Mouse (Mus musculus): Measurements from ENCODE around the gene Ypel3. TPM values are rescaled to one million over a fixed set of nuclear protein-coding genes. Genes with fewer than 3 reads are reported as not detected.

The Ypel3 gene
- polyA plus RNA-seq, 2 experiments = 74.2 to 76.0 TPM

DNA sequence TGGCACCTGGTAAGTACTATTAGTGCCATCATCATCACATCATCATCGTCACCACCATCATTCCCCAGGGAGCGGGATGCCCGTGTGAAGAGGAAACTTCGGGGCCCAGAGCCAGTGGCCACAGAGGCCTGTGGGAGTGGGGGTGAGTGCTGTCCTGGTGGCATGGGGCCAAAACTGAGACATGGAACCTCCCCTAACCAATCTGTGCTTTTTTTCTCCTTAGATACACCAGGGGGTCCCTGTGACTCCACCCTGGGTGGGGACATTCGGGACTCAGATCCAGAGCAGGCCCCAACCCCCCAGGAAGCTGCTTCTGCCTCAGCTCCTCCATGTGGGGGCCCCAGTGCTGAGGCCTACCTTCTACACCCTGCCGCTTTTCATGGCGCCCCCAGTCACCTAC, 7.7 kb downstream of the Ypel3 start:
- H3K27ac ChIP-seq = no peak overlapping the region
- no peaks in the 10 kb centered on the region for H3K9me3 ChIP-seq (ENCODE audit: control insufficient read depth, low read length)
- peaks cover 38% of the 10 kb centered on the region for H3K36me3 ChIP-seq (replicated peaks; ENCODE audit: control insufficient read depth, insufficient read depth, low read depth)
- ATAC-seq (ENCODE audit: insufficient read depth) (no peak), DNase-seq (ENCODE audit: low read depth in 3 of 3, low spot score in 3 of 3) (no peak)
- H3K27me3 ChIP-seq (ENCODE audit: control insufficient read depth, insufficient read depth, low read length) = no peaks in the 10 kb centered on the region
- H3K4me2 ChIP-seq (ENCODE audit: low read depth) = no peak overlapping the region
- H3K9ac ChIP-seq (replicated peaks) = no peak overlapping the region
- peaks cover 7% of the 10 kb centered on the region in 2 experiments for H3K4me1 ChIP-seq (replicated peaks; ENCODE audit: control insufficient read depth in 2 of 2, insufficient read depth in 2 of 2, low read length in 1 of 2)
- H3K4me3 ChIP-seq (ENCODE audit: insufficient read depth in 1 of 2, low read depth in 2 of 2, low read length in 2 of 2) = no peak overlapping the region
- TF ChIP-seq CTCF (IDR thresholded peaks at IDR 0.05; ENCODE audit: low read depth) = no peak
- no peak for TF ChIP-seq EP300 (IDR thresholded peaks at IDR 0.05; ENCODE audit: low read depth)
- WGBS (ENCODE audit: insufficient replicate concordance) = 74% methylated on average over 7 of the region's 7 CpGs

DNA sequence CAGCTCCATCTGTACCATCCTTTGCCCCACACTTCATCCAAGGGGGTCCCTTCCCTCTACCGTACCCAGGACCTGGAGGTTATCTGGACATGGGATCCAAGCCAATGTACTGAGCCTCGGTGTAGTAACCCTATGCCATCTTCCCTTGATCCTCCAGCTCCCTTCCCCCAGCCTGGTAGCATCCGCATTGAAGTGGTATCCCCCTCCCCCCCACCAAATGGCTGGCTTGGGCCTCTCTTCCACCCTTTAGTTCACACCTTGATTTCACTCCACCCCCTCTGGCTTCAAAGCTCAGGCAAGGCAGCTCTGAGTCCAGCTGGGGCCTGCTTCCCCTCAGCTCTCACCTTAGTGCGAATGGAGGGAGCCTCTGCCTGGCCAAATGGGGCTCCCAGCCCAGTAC, 8.3 kb downstream of the Ypel3 start:
- TF ChIP-seq CTCF (IDR thresholded peaks at IDR 0.05; ENCODE audit: low read depth) (no peak), EP300 (IDR thresholded peaks at IDR 0.05; ENCODE audit: low read depth) (no peak)
- Histone ChIP-seq H3K27ac (no peak overlapping the region), H3K27me3 (ENCODE audit: control insufficient read depth, insufficient read depth, low read length) (no peaks in the 10 kb centered on the region), H3K4me3 (ENCODE audit: insufficient read depth in 1 of 2, low read depth in 2 of 2, low read length in 2 of 2) (no peak overlapping the region), H3K36me3 (replicated peaks; ENCODE audit: control insufficient read depth, insufficient read depth, low read depth) (peaks cover 44% of the 10 kb centered on the region), H3K4me1 (replicated peaks; ENCODE audit: control insufficient read depth in 2 of 2, insufficient read depth in 2 of 2, low read length in 1 of 2) (peaks cover 4 to 5% of the 10 kb centered on the region in 2 experiments), H3K9me3 (ENCODE audit: control insufficient read depth, low read length) (no peaks in the 10 kb centered on the region), H3K9ac (replicated peaks) (no peak overlapping the region), H3K4me2 (ENCODE audit: low read depth) (no peak overlapping the region)
- DNase-seq (ENCODE audit: low read depth in 3 of 3, low spot score in 3 of 3) (no peak), ATAC-seq (ENCODE audit: insufficient read depth) (no peak)
- WGBS (ENCODE audit: insufficient replicate concordance) = 72% methylated on average over 4 of the region's 4 CpGs

DNA sequence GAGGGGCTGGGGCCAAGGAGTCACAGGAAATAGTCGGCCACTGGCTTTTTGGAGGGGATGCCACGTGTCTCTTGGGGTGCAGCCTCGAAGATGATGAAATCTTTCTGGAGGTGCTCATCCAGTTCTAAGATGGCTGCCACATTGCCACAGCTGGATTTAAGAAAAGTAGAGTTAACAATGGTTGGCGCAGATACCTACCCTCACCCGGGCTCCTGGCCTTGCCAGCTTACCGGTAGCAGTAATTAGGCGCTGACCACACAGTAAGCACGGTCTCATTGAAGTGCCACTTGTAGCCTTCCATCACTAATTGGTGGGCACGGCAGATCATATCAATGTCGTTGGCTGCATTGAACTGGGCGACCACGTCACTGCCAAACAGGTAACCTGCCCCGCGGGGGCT, 9.4 kb downstream of the Ypel3 start:
- Histone ChIP-seq H3K4me3 (ENCODE audit: insufficient read depth in 1 of 2, low read depth in 2 of 2, low read length in 2 of 2) (no peak overlapping the region), H3K4me1 (replicated peaks; ENCODE audit: control insufficient read depth in 2 of 2, insufficient read depth in 2 of 2, low read length in 1 of 2) (peaks cover 4% of the 10 kb centered on the region in 2 experiments), H3K9ac (replicated peaks) (no peak overlapping the region), H3K27ac (no peak overlapping the region), H3K9me3 (ENCODE audit: control insufficient read depth, low read length) (no peaks in the 10 kb centered on the region), H3K36me3 (replicated peaks; ENCODE audit: control insufficient read depth, insufficient read depth, low read depth) (peaks cover 48% of the 10 kb centered on the region), H3K27me3 (ENCODE audit: control insufficient read depth, insufficient read depth, low read length) (no peaks in the 10 kb centered on the region), H3K4me2 (ENCODE audit: low read depth) (no peak overlapping the region)
- TF ChIP-seq CTCF (IDR thresholded peaks at IDR 0.05; ENCODE audit: low read depth) = no peak
- ATAC-seq (ENCODE audit: insufficient read depth) = no peak
- WGBS (ENCODE audit: insufficient replicate concordance) = 86% methylated on average over 14 of the region's 14 CpGs
- no peak for DNase-seq (ENCODE audit: low read depth in 3 of 3, low spot score in 3 of 3)

DNA sequence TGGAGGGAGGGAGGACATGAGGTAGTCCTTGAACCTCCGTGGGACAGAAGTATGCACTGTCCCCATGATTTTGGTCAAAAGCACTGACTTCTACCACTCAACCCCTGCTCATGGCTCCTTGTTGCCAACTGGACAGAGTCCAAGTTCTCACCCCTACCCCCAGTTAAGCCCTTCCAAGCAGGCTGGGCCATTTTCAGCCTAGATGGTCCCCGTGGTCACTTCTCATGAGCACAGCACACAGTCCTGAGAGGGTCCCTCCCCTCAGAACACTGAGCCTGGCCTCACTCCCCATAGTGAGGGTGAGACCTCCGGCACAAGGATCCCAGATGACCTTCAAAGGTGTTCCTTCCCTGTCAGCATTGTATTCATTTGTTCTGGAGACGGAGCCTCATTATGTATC, 12.4 kb downstream of the Ypel3 start:
- ATAC-seq (ENCODE audit: insufficient read depth) = no peak
- Histone ChIP-seq H3K27ac (no peak overlapping the region), H3K4me3 (ENCODE audit: insufficient read depth in 1 of 2, low read depth in 2 of 2, low read length in 2 of 2) (no peak overlapping the region), H3K9ac (replicated peaks) (no peak overlapping the region), H3K27me3 (ENCODE audit: control insufficient read depth, insufficient read depth, low read length) (no peaks in the 10 kb centered on the region), H3K9me3 (ENCODE audit: control insufficient read depth, low read length) (no peaks in the 10 kb centered on the region), H3K36me3 (replicated peaks; ENCODE audit: control insufficient read depth, insufficient read depth, low read depth) (peaks cover 48% of the 10 kb centered on the region), H3K4me1 (replicated peaks; ENCODE audit: control insufficient read depth in 2 of 2, insufficient read depth in 2 of 2, low read length in 1 of 2) (peaks cover 10 to 13% of the 10 kb centered on the region in 2 experiments), H3K4me2 (ENCODE audit: low read depth) (no peak overlapping the region)
- no peak for DNase-seq (ENCODE audit: low read depth in 3 of 3, low spot score in 3 of 3)
- WGBS (ENCODE audit: insufficient replicate concordance) = 80% methylated on average over 4 of the region's 4 CpGs
- no peak for TF ChIP-seq CTCF (IDR thresholded peaks at IDR 0.05; ENCODE audit: low read depth)
- TF ChIP-seq EP300 (IDR thresholded peaks at IDR 0.05; ENCODE audit: low read depth) = no peak

DNA sequence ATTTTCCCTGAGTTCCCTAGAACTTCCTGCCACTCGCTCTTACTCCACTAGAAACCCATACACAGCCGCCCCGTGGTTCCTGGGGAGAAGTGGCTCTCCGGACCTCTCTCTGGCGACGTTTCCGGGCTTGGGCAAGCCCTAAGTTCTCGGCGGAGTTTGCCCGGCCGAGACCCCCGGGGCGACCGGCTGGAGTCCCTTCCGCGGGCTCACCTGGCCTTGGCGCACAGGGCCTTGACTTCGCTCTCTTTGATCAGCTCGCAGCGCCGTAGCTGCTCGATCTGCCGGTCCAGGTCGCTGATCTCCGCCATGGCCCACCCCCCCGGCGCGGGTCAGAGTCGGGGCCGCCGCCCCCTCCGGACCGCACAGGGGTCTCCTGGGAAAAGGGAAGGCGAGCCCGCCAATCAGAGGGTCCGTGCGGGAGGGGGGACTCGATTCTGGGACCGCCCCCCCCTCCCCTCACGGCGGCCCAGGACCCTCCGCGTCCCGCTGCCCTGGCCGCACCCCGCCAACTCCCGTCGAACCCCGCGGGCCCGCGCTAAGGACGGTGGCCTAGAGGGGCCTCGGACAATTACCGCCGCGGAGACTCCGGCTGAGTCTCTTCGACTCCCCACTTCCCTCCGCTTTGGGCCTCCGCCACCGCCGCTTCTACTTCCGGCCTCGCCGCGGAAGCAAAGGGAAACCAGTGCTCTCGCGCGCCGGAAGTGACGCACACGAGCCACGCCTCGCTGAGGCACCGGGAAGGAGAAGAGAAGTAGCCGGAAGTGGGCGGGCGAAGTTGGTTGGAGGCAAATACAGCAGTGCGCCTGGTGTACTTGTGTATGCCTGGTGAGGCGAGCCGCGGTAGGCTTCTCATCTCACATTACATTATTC, 15.3 kb downstream of the Ypel3 start, which contains the start of gene Ppp4c:
Gene Ppp4c (minus strand): TSS at position 646 of the 870 bp plus-strand sequence.
- Histone ChIP-seq H3K9me3 (ENCODE audit: control insufficient read depth, low read length) (no peaks in the 10 kb centered on the region), H3K36me3 (replicated peaks; ENCODE audit: control insufficient read depth, insufficient read depth, low read depth) (peaks cover 46% of the 10 kb centered on the region), H3K4me2 (ENCODE audit: low read depth) (peak within 1 kb of the TSS; percentile 91), H3K27me3 (ENCODE audit: control insufficient read depth, insufficient read depth, low read length) (no peaks in the 10 kb centered on the region), H3K27ac (peak within 1 kb of the TSS; percentile 82), H3K4me1 (replicated peaks; ENCODE audit: control insufficient read depth in 2 of 2, insufficient read depth in 2 of 2, low read length in 1 of 2) (peaks cover 10 to 16% of the 10 kb centered on the region in 2 experiments), H3K4me3 (ENCODE audit: insufficient read depth in 1 of 2, low read depth in 2 of 2, low read length in 2 of 2) (peak within 1 kb of the TSS; percentile 78 to 97), H3K9ac (replicated peaks) (peak within 1 kb of the TSS; percentile 97)
- peak; percentile 94 to 95 (median 95) for DNase-seq (ENCODE audit: low read depth in 3 of 3, low spot score in 3 of 3)
- TF ChIP-seq EP300 (IDR thresholded peaks at IDR 0.05; ENCODE audit: low read depth) (no peak), CTCF (IDR thresholded peaks at IDR 0.05; ENCODE audit: low read depth) (no peak)
- ATAC-seq (ENCODE audit: insufficient read depth) = peak; percentile 89
- under 1% methylated on average over 82 of the region's 83 CpGs for WGBS (ENCODE audit: insufficient replicate concordance)
